Mouse (Mus musculus): ENCODE data around the gene D17Wsu92e. TPM values are rescaled to one million over a fixed set of nuclear protein-coding genes. Genes with fewer than 3 reads are reported as not detected.
"Not testable (repeated sequence)": the region's sequence is repeated elsewhere in the genome, so short reads cannot be mapped to it uniquely, and the experiment has no call there.

D17Wsu92e gene
- polyA plus RNA-seq, 1 experiment from 2014 or later, result 22.3 TPM

- Histone ChIP-seq H3K9me3 (ENCODE audit: control insufficient read depth, low read depth, low read length) (no peaks in the 10 kb centered on the region), H3K4me1 (ENCODE audit: control insufficient read depth, insufficient read depth, low read length) (no peaks in the 10 kb centered on the region), H3K36me3 (ENCODE audit: control insufficient read depth, insufficient read depth, low read length) (peaks cover 64% of the 10 kb centered on the region), H3K27ac (ENCODE audit: low read length) (no peak overlapping the region), H3K4me3 (ENCODE audit: low read depth, low read length) (no peak overlapping the region), H3K27me3 (ENCODE audit: control insufficient read depth, insufficient read depth, low read length) (no peaks in the 10 kb centered on the region), H3K9ac (replicated peaks; ENCODE audit: low read depth, low read length) (no peak overlapping the region), H3K4me2 (replicated peaks; ENCODE audit: low read depth, low read length) (no peak overlapping the region)
- WGBS, result 82% methylated on average over 3 of the region's 3 CpGs
- ATAC-seq (ENCODE audit: insufficient number of reproducible peaks, insufficient read depth, low FRiP score, low read depth), result no peak
These were observed 30.6 kb upstream of the D17Wsu92e start for GRCm38 (mm10) chr17:27851076-27851475.

- peaks cover 77% of the 10 kb centered on the region for H3K36me3 ChIP-seq (ENCODE audit: control insufficient read depth, insufficient read depth, low read length)
- H3K4me3 ChIP-seq (ENCODE audit: low read depth, low read length), result no peak overlapping the region
- H3K4me1 ChIP-seq (ENCODE audit: control insufficient read depth, insufficient read depth, low read length), result no peaks in the 10 kb centered on the region
- H3K9me3 ChIP-seq (ENCODE audit: control insufficient read depth, low read depth, low read length), result no peaks in the 10 kb centered on the region
- no peaks in the 10 kb centered on the region for H3K27me3 ChIP-seq (ENCODE audit: control insufficient read depth, insufficient read depth, low read length)
- 94% methylated on average over 1 of the region's 1 CpGs for WGBS
- no peak for ATAC-seq (ENCODE audit: insufficient number of reproducible peaks, insufficient read depth, low FRiP score, low read depth)
- no peak overlapping the region for H3K9ac ChIP-seq (replicated peaks; ENCODE audit: low read depth, low read length)
- no peak overlapping the region for H3K4me2 ChIP-seq (replicated peaks; ENCODE audit: low read depth, low read length)
- H3K27ac ChIP-seq (ENCODE audit: low read length), result no peak overlapping the region
These were observed 27.9 kb upstream of the D17Wsu92e start for GRCm38 (mm10) chr17:27848351-27848750.

GRCm38 (mm10) chr17:27839469-27840252 lies 19.2 kb upstream of the D17Wsu92e start:
- 2% methylated on average over 35 of the region's 35 CpGs for WGBS

GRCm38 (mm10) chr17:27837850-27838249 lies 17.4 kb upstream of the D17Wsu92e start, which contains the start of gene Snrpc:
Snrpc (plus strand) TSS chr17:27838150.
- not testable (repeated sequence) for H3K9ac ChIP-seq (replicated peaks; ENCODE audit: low read depth, low read length); H3K4me3 ChIP-seq (ENCODE audit: low read depth, low read length); H3K27me3 ChIP-seq (ENCODE audit: control insufficient read depth, insufficient read depth, low read length); ATAC-seq (ENCODE audit: insufficient number of reproducible peaks, insufficient read depth, low FRiP score, low read depth); H3K36me3 ChIP-seq (ENCODE audit: control insufficient read depth, insufficient read depth, low read length); H3K9me3 ChIP-seq (ENCODE audit: control insufficient read depth, low read depth, low read length); H3K4me2 ChIP-seq (replicated peaks; ENCODE audit: low read depth, low read length); H3K4me1 ChIP-seq (ENCODE audit: control insufficient read depth, insufficient read depth, low read length); H3K27ac ChIP-seq (ENCODE audit: low read length)
- 88% methylated on average over 3 of the region's 4 CpGs for whole genome bisulfite sequencing

More at GRCm38 (mm10) chr17:27839469-27840252, 19.2 kb upstream of the D17Wsu92e start:
- no peaks in the 10 kb centered on the region for H3K9me3 ChIP-seq (ENCODE audit: control insufficient read depth, low read depth, low read length)
- no peaks in the 10 kb centered on the region for H3K27me3 ChIP-seq (ENCODE audit: control insufficient read depth, insufficient read depth, low read length)
- peak overlapping the region; percentile 70 for H3K4me3 ChIP-seq (ENCODE audit: low read depth, low read length)
- H3K4me1 ChIP-seq (ENCODE audit: control insufficient read depth, insufficient read depth, low read length), result 0 out of 2 replicates have a peak, but pooled peaks cover 5% of the 10 kb centered on the region
- peak overlapping the region; percentile 59 for H3K4me2 ChIP-seq (replicated peaks; ENCODE audit: low read depth, low read length)
- peak; percentile 98 for ATAC-seq (ENCODE audit: insufficient number of reproducible peaks, insufficient read depth, low FRiP score, low read depth)
- no peak overlapping the region for H3K27ac ChIP-seq (ENCODE audit: low read length)
- H3K36me3 ChIP-seq (ENCODE audit: control insufficient read depth, insufficient read depth, low read length), result peaks cover 16% of the 10 kb centered on the region
- H3K9ac ChIP-seq (replicated peaks; ENCODE audit: low read depth, low read length), result peak overlapping the region; percentile 47

- Histone ChIP-seq H3K4me1 (ENCODE audit: control insufficient read depth, insufficient read depth, low read length) (no peaks in the 10 kb centered on the region), H3K9ac (replicated peaks; ENCODE audit: low read depth, low read length) (no peak overlapping the region)
- WGBS, result 50% methylated on average over 7 of the region's 7 CpGs
These were observed 10.0 kb upstream of the D17Wsu92e start for GRCm38 (mm10) chr17:27830411-27830810.

GRCm38 (mm10) chr17:27827511-27827910 lies 7.1 kb upstream of the D17Wsu92e start:
- Histone ChIP-seq H3K27me3 (ENCODE audit: control insufficient read depth, insufficient read depth, low read length) (no peaks in the 10 kb centered on the region), H3K27ac (ENCODE audit: low read length) (no peak overlapping the region), H3K4me1 (ENCODE audit: control insufficient read depth, insufficient read depth, low read length) (no peaks in the 10 kb centered on the region), H3K4me2 (replicated peaks; ENCODE audit: low read depth, low read length) (peak overlapping the region; percentile 52; the same call in 1 of the 2 replicates), H3K9me3 (ENCODE audit: control insufficient read depth, low read depth, low read length) (no peaks in the 10 kb centered on the region), H3K36me3 (ENCODE audit: control insufficient read depth, insufficient read depth, low read length) (no peaks in the 10 kb centered on the region), H3K9ac (replicated peaks; ENCODE audit: low read depth, low read length) (no peak overlapping the region), H3K4me3 (ENCODE audit: low read depth, low read length) (no peak overlapping the region)
- 49% methylated on average over 6 of the region's 6 CpGs for WGBS
- ATAC-seq (ENCODE audit: insufficient number of reproducible peaks, insufficient read depth, low FRiP score, low read depth), result no peak

More at GRCm38 (mm10) chr17:27830411-27830810, 10.0 kb upstream of the D17Wsu92e start:
- no peak for ATAC-seq (ENCODE audit: insufficient number of reproducible peaks, insufficient read depth, low FRiP score, low read depth)
- H3K9me3 ChIP-seq (ENCODE audit: control insufficient read depth, low read depth, low read length), result no peaks in the 10 kb centered on the region
- H3K27ac ChIP-seq (ENCODE audit: low read length), result no peak overlapping the region
- H3K36me3 ChIP-seq (ENCODE audit: control insufficient read depth, insufficient read depth, low read length), result no peaks in the 10 kb centered on the region
- no peaks in the 10 kb centered on the region for H3K27me3 ChIP-seq (ENCODE audit: control insufficient read depth, insufficient read depth, low read length)
- no peak overlapping the region for H3K4me2 ChIP-seq (replicated peaks; ENCODE audit: low read depth, low read length)
- H3K4me3 ChIP-seq (ENCODE audit: low read depth, low read length), result no peak overlapping the region

GRCm38 (mm10) chr17:27826908-27827383 lies 6.5 kb upstream of the D17Wsu92e start:
- peak overlapping the region; percentile 52 for H3K4me2 ChIP-seq (replicated peaks; ENCODE audit: low read depth, low read length)
- H3K27ac ChIP-seq (ENCODE audit: low read length), result peak overlapping the region; percentile 69; the same call in 1 of the 2 replicates
- peak overlapping the region; percentile 22 for H3K4me3 ChIP-seq (ENCODE audit: low read depth, low read length)
- no peak overlapping the region for H3K9ac ChIP-seq (replicated peaks; ENCODE audit: low read depth, low read length)
- no peaks in the 10 kb centered on the region for H3K27me3 ChIP-seq (ENCODE audit: control insufficient read depth, insufficient read depth, low read length)
- no peaks in the 10 kb centered on the region for H3K4me1 ChIP-seq (ENCODE audit: control insufficient read depth, insufficient read depth, low read length)
- H3K36me3 ChIP-seq (ENCODE audit: control insufficient read depth, insufficient read depth, low read length), result no peaks in the 10 kb centered on the region
- WGBS, result 2% methylated on average over 9 of the region's 9 CpGs
- H3K9me3 ChIP-seq (ENCODE audit: control insufficient read depth, low read depth, low read length), result no peaks in the 10 kb centered on the region
- no peak for ATAC-seq (ENCODE audit: insufficient number of reproducible peaks, insufficient read depth, low FRiP score, low read depth)

GRCm38 (mm10) chr17:27825984-27826905 lies 5.8 kb upstream of the D17Wsu92e start:
- ATAC-seq (ENCODE audit: insufficient number of reproducible peaks, insufficient read depth, low FRiP score, low read depth), result peak; percentile 76; the same call in 1 of the 2 replicates
- H3K9ac ChIP-seq (replicated peaks; ENCODE audit: low read depth, low read length), result no peak overlapping the region

More at GRCm38 (mm10) chr17:27825984-27826905, 5.8 kb upstream of the D17Wsu92e start:
- 2% methylated on average over 22 of the region's 22 CpGs for WGBS
- H3K4me2 ChIP-seq (replicated peaks; ENCODE audit: low read depth, low read length), result peak overlapping the region; percentile 52
- peak overlapping the region; percentile 22 for H3K4me3 ChIP-seq (ENCODE audit: low read depth, low read length)
- peaks cover 3% of the 10 kb centered on the region; the same call in 1 of the 2 replicates for H3K4me1 ChIP-seq (ENCODE audit: control insufficient read depth, insufficient read depth, low read length)
- no peaks in the 10 kb centered on the region for H3K36me3 ChIP-seq (ENCODE audit: control insufficient read depth, insufficient read depth, low read length)
- H3K9me3 ChIP-seq (ENCODE audit: control insufficient read depth, low read depth, low read length), result no peaks in the 10 kb centered on the region
- H3K27ac ChIP-seq (ENCODE audit: low read length), result peak overlapping the region; percentile 69; the same call in 1 of the 2 replicates
- no peaks in the 10 kb centered on the region for H3K27me3 ChIP-seq (ENCODE audit: control insufficient read depth, insufficient read depth, low read length)
